Mouse (Mus musculus): ENCODE data around the gene Nsmce1. TPM values are rescaled to one million over a fixed set of nuclear protein-coding genes. Genes with fewer than 3 reads are reported as not detected.
"Not testable (repeated sequence)": the region's sequence is repeated elsewhere in the genome, so short reads cannot be mapped to it uniquely, and the experiment has no call there.

The Nsmce1 gene
- total and polyA plus RNA-seq, 2 experiments from 2014 or later, result 23.1 to 77.8 TPM

- Histone ChIP-seq H3K27me3 (ENCODE audit: insufficient read depth, low read length) (no peaks in the 10 kb centered on the region), H3K4me3 (ENCODE audit: low read depth, low read length) (no peak overlapping the region), H3K4me2 (ENCODE audit: low read depth, low read length, poor library complexity, severe bottlenecking) (no peak overlapping the region), H3K4me1 (ENCODE audit: insufficient read depth, low read length) (no peaks in the 10 kb centered on the region), H3K9ac (replicated peaks; ENCODE audit: low read length, poor library complexity, severe bottlenecking) (peak overlapping the region; percentile 19; the same call in 1 of the 2 replicates), H3K36me3 (ENCODE audit: insufficient read depth, low read length) (no peaks in the 10 kb centered on the region), H3K27ac (ENCODE audit: low read depth, low read length) (no peak overlapping the region), H3K9me3 (ENCODE audit: low read length) (0 out of 2 replicates have a peak, but pooled peaks cover 3% of the 10 kb centered on the region)
- WGBS, result 43% methylated on average over 8 of the region's 8 CpGs
- TF ChIP-seq CTCF (IDR thresholded peaks at IDR 0.05), result no peak
- DNase-seq (ENCODE audit: low spot score) (peak; percentile 15), ATAC-seq (ENCODE audit: low FRiP score) (no peak)
These were observed 56.6 kb downstream of the Nsmce1 start for GRCm38 (mm10) chr7:125434666-125435290.

- Histone ChIP-seq H3K27ac (ENCODE audit: low read depth, low read length) (no peak overlapping the region), H3K27me3 (ENCODE audit: insufficient read depth, low read length) (no peaks in the 10 kb centered on the region), H3K4me2 (ENCODE audit: low read depth, low read length, poor library complexity, severe bottlenecking) (no peak overlapping the region), H3K9me3 (ENCODE audit: low read length) (no peaks in the 10 kb centered on the region), H3K4me3 (ENCODE audit: low read depth, low read length) (no peak overlapping the region), H3K4me1 (ENCODE audit: insufficient read depth, low read length) (no peaks in the 10 kb centered on the region), H3K9ac (replicated peaks; ENCODE audit: low read length, poor library complexity, severe bottlenecking) (no peak overlapping the region), H3K36me3 (ENCODE audit: insufficient read depth, low read length) (no peaks in the 10 kb centered on the region)
- DNase-seq (ENCODE audit: low spot score) (no peak), ATAC-seq (ENCODE audit: low FRiP score) (no peak)
- no peak for TF ChIP-seq CTCF (IDR thresholded peaks at IDR 0.05)
- WGBS, result 88% methylated on average over 3 of the region's 3 CpGs
These were observed 57.5 kb downstream of the Nsmce1 start for GRCm38 (mm10) chr7:125433874-125434273.

- Histone ChIP-seq H3K27me3 (ENCODE audit: insufficient read depth, low read length) (no peaks in the 10 kb centered on the region), H3K9me3 (ENCODE audit: low read length) (no peaks in the 10 kb centered on the region), H3K36me3 (ENCODE audit: insufficient read depth, low read length) (no peaks in the 10 kb centered on the region), H3K4me2 (ENCODE audit: low read depth, low read length, poor library complexity, severe bottlenecking) (no peak overlapping the region), H3K27ac (ENCODE audit: low read depth, low read length) (no peak overlapping the region), H3K4me1 (ENCODE audit: insufficient read depth, low read length) (no peaks in the 10 kb centered on the region), H3K4me3 (ENCODE audit: low read depth, low read length) (no peak overlapping the region), H3K9ac (replicated peaks; ENCODE audit: low read length, poor library complexity, severe bottlenecking) (no peak overlapping the region)
- TF ChIP-seq CTCF (IDR thresholded peaks at IDR 0.05), result no peak
- WGBS, result 58% methylated on average over 7 of the region's 7 CpGs
- DNase-seq (ENCODE audit: low spot score) (peak; percentile 14), ATAC-seq (ENCODE audit: low FRiP score) (no peak)
These were observed 61.1 kb downstream of the Nsmce1 start for GRCm38 (mm10) chr7:125430170-125430842.

GRCm38 (mm10) chr7:125428816-125429500, 62.4 kb downstream of the Nsmce1 start:
- H3K9ac ChIP-seq (replicated peaks; ENCODE audit: low read length, poor library complexity, severe bottlenecking); H3K4me3 ChIP-seq (ENCODE audit: low read depth, low read length); H3K4me1 ChIP-seq (ENCODE audit: insufficient read depth, low read length); DNase-seq (ENCODE audit: low spot score); H3K27ac ChIP-seq (ENCODE audit: low read depth, low read length); H3K27me3 ChIP-seq (ENCODE audit: insufficient read depth, low read length); H3K4me2 ChIP-seq (ENCODE audit: low read depth, low read length, poor library complexity, severe bottlenecking); ATAC-seq (ENCODE audit: low FRiP score); H3K9me3 ChIP-seq (ENCODE audit: low read length); H3K36me3 ChIP-seq (ENCODE audit: insufficient read depth, low read length): not testable (repeated sequence)
- 74% methylated on average over 5 of the region's 5 CpGs for WGBS

GRCm38 (mm10) chr7:125428381-125428780, 63.0 kb downstream of the Nsmce1 start:
- Histone ChIP-seq H3K36me3 (ENCODE audit: insufficient read depth, low read length) (no peaks in the 10 kb centered on the region), H3K27ac (ENCODE audit: low read depth, low read length) (no peak overlapping the region), H3K27me3 (ENCODE audit: insufficient read depth, low read length) (no peaks in the 10 kb centered on the region), H3K9me3 (ENCODE audit: low read length) (no peaks in the 10 kb centered on the region), H3K4me1 (ENCODE audit: insufficient read depth, low read length) (no peaks in the 10 kb centered on the region), H3K9ac (replicated peaks; ENCODE audit: low read length, poor library complexity, severe bottlenecking) (no peak overlapping the region), H3K4me3 (ENCODE audit: low read depth, low read length) (no peak overlapping the region), H3K4me2 (ENCODE audit: low read depth, low read length, poor library complexity, severe bottlenecking) (no peak overlapping the region)
- 77% methylated on average over 7 of the region's 7 CpGs for WGBS
- no peak for DNase-seq (ENCODE audit: low spot score)
- no peak for TF ChIP-seq CTCF (IDR thresholded peaks at IDR 0.05)
- ATAC-seq (ENCODE audit: low FRiP score), result no peak

All from midbrain, postnatal 0 days (tissue).